Mouse (Mus musculus) CH12.LX (cell line): ENCODE measurements around the gene Sbsn. TPM values are rescaled to one million over a fixed set of nuclear protein-coding genes. Genes with fewer than 3 reads are reported as not detected.

Experiments
- DNase-seq: peaks from one replicate; pipeline ENCODE4 v3.0.0-alpha.2; 2013; ENCODE audit errors: extremely low read depth
- H3K27ac ChIP-seq: 2 replicates; pipeline ENCODE4 v1.5.1; 2012; ENCODE audit warnings: low read depth, mild to moderate bottlenecking, control low read depth, moderate library complexity; ENCODE audit not compliant: insufficient read depth
- H3K27me3 ChIP-seq: replicated peaks from 2 replicates; pipeline ENCODE3; 2012; ENCODE audit warnings: inconsistent platforms
- H3K36me3 ChIP-seq, 2 experiments: replicated peaks in 1 of 2; 2 replicates each; pipeline versions ENCODE3 to v1.6.1; 2012; ENCODE audit warnings: inconsistent platforms in 1 of 2, low read length in 1 of 2, mild to moderate bottlenecking in 1 of 2, mixed read lengths in 1 of 2, moderate library complexity in 1 of 2; ENCODE audit not compliant: control insufficient read depth in 1 of 2, insufficient read depth in 1 of 2
- H3K4me1 ChIP-seq, 2 experiments: 2 replicates each; pipeline ENCODE4 v1.6.1; 2012; ENCODE audit warnings: inconsistent platforms in 1 of 2, moderate library complexity in 1 of 2; ENCODE audit not compliant: insufficient read depth in 2 of 2, control insufficient read depth in 1 of 2
- H3K4me2 ChIP-seq: 2 replicates; pipeline ENCODE4 v1.6.1; 2012; ENCODE audit warnings: low read depth, mild to moderate bottlenecking, control low read depth; ENCODE audit not compliant: poor library complexity, insufficient read depth, severe bottlenecking
- H3K4me3 ChIP-seq, 3 experiments: fragments of 150-350 bp in 1 of 3; sonication (generic) in 1 of 3; replicated peaks in 1 of 3; 2 replicates each; pipeline versions ENCODE3 to v1.5.1; 2011 to 2012; ENCODE audit warnings: low read depth in 2 of 3, low read length in 2 of 3, mild to moderate bottlenecking in 2 of 3, moderate library complexity in 2 of 3, control low read depth in 1 of 3, improper control_type of control experiment in 1 of 3, inconsistent platforms in 1 of 3, mixed read lengths in 1 of 3; ENCODE audit not compliant: poor library complexity in 1 of 3
- H3K79me2 ChIP-seq: replicated peaks from 2 replicates; pipeline ENCODE4 v1.6.1; 2012; ENCODE audit warnings: mild to moderate bottlenecking, moderate library complexity; ENCODE audit not compliant: control insufficient read depth, poor library complexity, insufficient read depth, severe bottlenecking; ENCODE audit errors: extremely low read depth
- H3K9ac ChIP-seq: 2 replicates; pipeline ENCODE4 v1.6.1; 2012; ENCODE audit warnings: low read depth, mild to moderate bottlenecking, control low read depth, moderate library complexity; ENCODE audit not compliant: insufficient read depth
- H3K9me3 ChIP-seq: replicated peaks from 2 replicates; pipeline ENCODE3; 2012; ENCODE audit warnings: low read length, inconsistent platforms, mixed read lengths
- CTCF ChIP-seq, 2 experiments: IDR thresholded peaks in 1 of 2; conservative IDR thresholded peaks in 1 of 2; 2 replicates each; pipeline ENCODE4 v1.5.1; 2011 to 2012; ENCODE audit warnings: low read depth in 2 of 2, low read length in 2 of 2, improper control_type of control experiment in 1 of 2, inconsistent platforms in 1 of 2, mild to moderate bottlenecking in 1 of 2, moderate library complexity in 1 of 2
- MAX ChIP-seq: IDR thresholded peaks from 2 replicates; pipeline ENCODE4 v1.6.1; 2011; ENCODE audit warnings: low read length, improper control_type of control experiment
- MEF2A ChIP-seq: IDR thresholded peaks from 2 replicates; pipeline ENCODE4 v1.6.1; 2014; ENCODE audit warnings: low read depth, mild to moderate bottlenecking, inconsistent platforms, low read length, improper control_type of control experiment, borderline replicate concordance
- RCOR1 ChIP-seq: conservative IDR thresholded peaks from 2 replicates; pipeline ENCODE4 v1.6.1; 2012; ENCODE audit warnings: low read depth, mild to moderate bottlenecking, inconsistent platforms, low read length, improper control_type of control experiment
- TBP ChIP-seq: conservative IDR thresholded peaks from 2 replicates; pipeline ENCODE4 v1.6.1; 2011; ENCODE audit warnings: low read depth, low read length, improper control_type of control experiment
- ZC3H11A ChIP-seq: IDR thresholded peaks from 2 replicates; pipeline ENCODE4 v1.6.1; 2012; ENCODE audit warnings: low read depth, mild to moderate bottlenecking, inconsistent platforms, low read length, improper control_type of control experiment
- ZNF384 ChIP-seq: IDR thresholded peaks from 2 replicates; pipeline ENCODE4 v1.6.1; 2012; ENCODE audit warnings: low read depth, low read length, improper control_type of control experiment, inconsistent platforms
- dilution Hi-C: fragments of 300-500 bp; cut with MboI; formaldehyde crosslinking; loops from 2 replicates; pipeline ENCODE4 v1.14.3; 2020; ENCODE audit warnings: low sequenced_read_pairs; ENCODE audit not compliant: extremely low pct_unique_long_range_greater_than_20kb, extremely low pct_ligation_motif_present
- in situ Hi-C: fragments of 300-500 bp; cut with MboI; formaldehyde crosslinking; loops from 3 replicates; pipeline ENCODE4 v1.14.3; 2019; ENCODE audit warnings: low sequenced_read_pairs, low pct_ligation_motif_present, low pct_unique_long_range_greater_than_20kb, mixed read lengths
- polyA plus RNA-seq: library from polyadenylated mRNA; unstranded; fragments of >175 nt; gene quantifications from 2 replicates; pipeline ENCODE4 v1.2.1, GENCODE M21; 2012; ENCODE audit warnings: low read depth; ENCODE audit not compliant: insufficient read length
- total RNA-seq, 2 experiments: library from RNA; depleted of rRNA; stranded (reverse); fragments of 300-350 nt in 1 of 2; fragments of >200 nt in 1 of 2; gene quantifications; 2 replicates each; pipeline ENCODE4 v1.2.3; 2012 to 2014

Gene Sbsn
- 0.59 and 0.76 TPM in 2 replicates for total RNA-seq (2012; rRNA removed)
- 0.30 TPM in 1 of 2 replicates, not detected in the other for total RNA-seq (2014; rRNA removed)
- polyA plus RNA-seq: 0.69 and 1.1 TPM in 2 replicates

DNA sequence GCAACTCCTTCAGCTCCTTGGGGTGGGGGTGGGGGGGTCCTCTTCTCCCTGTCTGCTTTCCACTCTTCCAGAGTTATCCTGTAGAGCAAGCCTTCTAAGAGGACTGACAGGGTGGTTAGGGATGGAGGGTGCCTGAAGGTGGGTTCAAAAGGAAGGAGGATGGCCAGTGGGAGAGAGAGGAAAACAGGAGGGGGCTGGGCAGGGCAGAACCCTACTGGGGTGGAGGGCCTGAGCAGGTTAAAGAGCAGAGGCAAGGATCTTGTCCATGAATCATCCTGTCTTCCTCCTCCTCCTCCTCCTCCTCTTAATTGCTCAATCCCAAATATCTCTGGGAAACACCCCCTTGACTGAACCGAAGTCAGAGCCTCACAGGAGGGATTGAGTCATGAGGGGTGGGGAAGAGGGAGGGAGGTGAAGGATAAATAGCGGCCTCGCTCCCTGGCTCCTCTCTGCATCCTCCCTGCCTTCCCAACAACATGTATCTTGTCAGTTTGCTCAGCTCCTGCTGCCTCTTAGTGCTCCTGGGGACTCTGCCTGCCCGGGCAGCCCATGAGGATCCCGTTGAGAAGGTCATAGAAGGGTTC is at the start of gene Sbsn:
TSS of gene Sbsn (plus strand) at position 386 of the 584 bp plus-strand sequence.
- in situ Hi-C loops: no loop called here
- H3K9me3 ChIP-seq: peaks cover 8% of the 10 kb centered on the region
- H3K4me2 ChIP-seq: no peak within 1 kb of the TSS
- H3K9ac ChIP-seq: no peak within 1 kb of the TSS
- dilution Hi-C loops: no loop called here
- no peak for DNase-seq
- TF ChIP-seq ZC3H11A (no peak), MAX (no peak)
- H3K79me2 ChIP-seq: no peaks in the 10 kb centered on the region
- peaks cover 0 to 8% of the 10 kb centered on the region in 2 experiments for H3K36me3 ChIP-seq
- H3K4me1 ChIP-seq: peaks cover 5 to 23% of the 10 kb centered on the region in 2 experiments; a peak in 2 of 4 replicates
- no peaks in the 10 kb centered on the region for H3K27me3 ChIP-seq
- H3K27ac ChIP-seq: no peak within 1 kb of the TSS
- H3K4me3 ChIP-seq: no peak within 1 kb of the TSS

DNA sequence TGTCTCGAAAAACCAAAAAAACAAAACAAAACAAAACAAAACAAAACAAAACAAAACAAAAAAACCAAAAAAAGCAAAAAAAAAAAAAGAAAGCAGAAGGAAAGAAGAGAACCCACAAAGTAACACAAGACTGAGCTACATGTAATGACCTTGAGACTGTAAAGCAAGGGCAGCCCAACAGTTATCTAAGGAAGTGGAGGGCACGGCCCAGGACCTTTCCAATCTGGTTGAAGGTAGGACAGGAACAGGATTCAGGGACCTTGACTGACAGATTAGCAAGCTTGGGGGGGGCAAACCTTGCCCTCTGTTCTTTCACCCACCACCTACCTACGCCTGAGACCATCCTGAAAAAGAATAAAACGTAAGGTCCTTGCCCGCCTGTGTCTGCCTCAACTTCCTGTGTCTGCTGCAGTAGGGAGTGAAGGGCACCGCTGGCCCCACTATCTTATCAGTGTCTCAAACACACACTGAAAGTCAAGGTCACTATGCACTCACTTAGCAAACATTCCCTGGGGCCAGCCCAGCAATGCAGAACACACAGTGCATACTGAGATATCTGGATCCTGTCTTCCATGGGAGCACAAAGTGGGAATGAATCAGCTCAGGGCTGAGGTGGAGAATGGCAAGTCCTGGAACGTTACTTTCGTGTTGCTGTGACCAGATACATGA is 44.9 kb upstream of the Sbsn start:
- dilution Hi-C loops: no loop called here
- Histone ChIP-seq H3K4me3 (no peak overlapping the region), H3K9me3 (no peaks in the 10 kb centered on the region), H3K4me2 (no peak overlapping the region), H3K27ac (no peak overlapping the region), H3K36me3 (no peaks in the 10 kb centered on the region), H3K4me1 (peaks cover 0 to 4% of the 10 kb centered on the region in 2 experiments; a peak in 1 of 4 replicates), H3K9ac (no peak overlapping the region), H3K27me3 (peaks cover 8% of the 10 kb centered on the region), H3K79me2 (no peaks in the 10 kb centered on the region)
- in situ Hi-C loops: no loop called here
- no peak for DNase-seq
- TF ChIP-seq MEF2A (no peak), ZC3H11A (no peak), ZNF384 (no peak), TBP (no peak)

DNA sequence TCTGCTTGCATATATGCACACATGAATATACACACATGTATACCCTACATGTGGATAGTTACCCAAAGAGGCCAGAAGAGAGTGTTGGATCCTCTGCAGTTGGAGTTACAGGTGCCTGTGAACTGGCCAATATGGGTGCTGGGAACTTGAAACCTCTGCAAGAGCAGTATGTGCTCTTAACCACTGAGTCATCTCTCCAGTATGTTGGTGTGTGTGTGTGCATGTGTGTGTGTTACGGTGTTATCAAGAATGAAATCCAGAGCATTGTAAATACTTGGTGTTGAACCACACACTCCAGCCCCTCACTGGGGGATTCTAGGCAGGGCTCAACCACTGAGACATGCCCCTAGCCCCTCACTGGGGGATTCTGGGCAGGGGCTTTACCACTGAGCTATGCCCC is 43.8 kb upstream of the Sbsn start:
- Histone ChIP-seq H3K4me3 (no peak overlapping the region), H3K9ac (no peak overlapping the region), H3K27ac (no peak overlapping the region), H3K79me2 (no peaks in the 10 kb centered on the region), H3K9me3 (no peaks in the 10 kb centered on the region), H3K36me3 (no peaks in the 10 kb centered on the region), H3K4me1 (peaks cover 0 to 4% of the 10 kb centered on the region in 2 experiments; a peak in 1 of 4 replicates), H3K27me3 (peaks cover 15% of the 10 kb centered on the region), H3K4me2 (no peak overlapping the region)
- dilution Hi-C loops: no loop called here
- in situ Hi-C loops: no loop called here
- DNase-seq: no peak
- TF ChIP-seq MAX (no peak), RCOR1 (no peak), CTCF (conservative IDR thresholded peaks at IDR 0.05 in 1 of 2, IDR thresholded peaks at IDR 0.05 in 1 of 2; ENCODE audit: low read depth in 2 of 2, low read length in 2 of 2) (no peak)
- TF ChIP-seq, all 38 proteins: peak for 0
